Mouse (Mus musculus) T-helper 17 cell (primary cell): Measurements from ENCODE around the gene Xrcc6.

ENCODE experiments used
- in situ Hi-C, 2 experiments: fragments of 300-600 bp; cut with MboI, MseI; formaldehyde crosslinking; loops; 1 replicate in 1 of 2; 2 replicates in 1 of 2; pipeline ENCODE4 v1.15.1; 2025; ENCODE audit warnings: high pct_unique_total_duplicates in 2 of 2

The Xrcc6 gene

GRCm38 (mm10) chr15:81987646-81988045, at the start of gene Xrcc6:
Gene Xrcc6, plus strand, starts transcription at chr15:81987835.
- in situ Hi-C loops, result no loop called here

GRCm38 (mm10) chr15:81938246-81938645, 49.4 kb upstream of the Xrcc6 start:
- in situ Hi-C loops, result no loop called here

GRCm38 (mm10) chr15:81939157-81939715, 48.4 kb upstream of the Xrcc6 start:
- in situ Hi-C loops, result no loop called here

GRCm38 (mm10) chr15:81939774-81940173, 47.9 kb upstream of the Xrcc6 start:
- in situ Hi-C loops, result no loop called here

- in situ Hi-C loops, result no loop called here
These were observed 47.4 kb upstream of the Xrcc6 start for GRCm38 (mm10) chr15:81940219-81940618.

GRCm38 (mm10) chr15:81941010-81941409, 46.6 kb upstream of the Xrcc6 start:
- in situ Hi-C loops, result no loop called here

GRCm38 (mm10) chr15:81943176-81943749, 44.4 kb upstream of the Xrcc6 start:
- in situ Hi-C loops, result no loop called here

GRCm38 (mm10) chr15:81949076-81949475, 38.6 kb upstream of the Xrcc6 start:
- in situ Hi-C loops, result no loop called here

- in situ Hi-C loops, result loop anchor here in 1 of 2 experiments (5.0 kb wide), 1 partner anchor 43 kb away; no protein-coding TSS in a partner anchor
These were observed 38.0 kb upstream of the Xrcc6 start for GRCm38 (mm10) chr15:81949476-81950131.

GRCm38 (mm10) chr15:81950716-81951115, 36.9 kb upstream of the Xrcc6 start:
- in situ Hi-C loops, result loop anchor here in 1 of 2 experiments (5.0 kb wide), 1 partner anchor 42 kb away; no protein-coding TSS in a partner anchor

GRCm38 (mm10) chr15:81951159-81951558, 36.5 kb upstream of the Xrcc6 start:
- in situ Hi-C loops, result loop anchor here in 1 of 2 experiments (5.0 kb wide), 1 partner anchor 41 kb away; no protein-coding TSS in a partner anchor

GRCm38 (mm10) chr15:81952310-81952709, 35.3 kb upstream of the Xrcc6 start:
- in situ Hi-C loops, result loop anchor here in 1 of 2 experiments (5.0 kb wide), 1 partner anchor 40 kb away; no protein-coding TSS in a partner anchor

- in situ Hi-C loops, result loop anchor here in 1 of 2 experiments (5.0 kb wide), 1 partner anchor 38 kb away; no protein-coding TSS in a partner anchor
These were observed 33.5 kb upstream of the Xrcc6 start for GRCm38 (mm10) chr15:81954151-81954583.

GRCm38 (mm10) chr15:81954716-81955115, 32.9 kb upstream of the Xrcc6 start:
- in situ Hi-C loops, result loop anchor here (5.0 kb wide), 1 partner anchor 38 kb away; no protein-coding TSS in a partner anchor

GRCm38 (mm10) chr15:81955414-81955813, 32.2 kb upstream of the Xrcc6 start:
- in situ Hi-C loops, result loop anchor here in 1 of 2 experiments (5.0 kb wide), 1 partner anchor 37 kb away; no protein-coding TSS in a partner anchor

- in situ Hi-C loops, result loop anchor here in 1 of 2 experiments (5.0 kb wide), 1 partner anchor 36 kb away; no protein-coding TSS in a partner anchor
These were observed 31.2 kb upstream of the Xrcc6 start for GRCm38 (mm10) chr15:81956457-81956856.

- in situ Hi-C loops, result loop anchor here in 1 of 2 experiments (5.0 kb wide), 1 partner anchor 35 kb away; no protein-coding TSS in a partner anchor
These were observed 30.0 kb upstream of the Xrcc6 start for GRCm38 (mm10) chr15:81957598-81957997.

GRCm38 (mm10) chr15:81958906-81959305, 28.7 kb upstream of the Xrcc6 start:
- in situ Hi-C loops, result loop anchor here in 1 of 2 experiments (5.0 kb wide), 1 partner anchor 33 kb away; no protein-coding TSS in a partner anchor

- in situ Hi-C loops, result loop anchor here in 1 of 2 experiments (5.0 kb wide), 1 partner anchor 87 kb away; the partner anchor contains the start of gene Snu13
These were observed 27.2 kb upstream of the Xrcc6 start, which contains the start of gene Pmm1 for GRCm38 (mm10) chr15:81960171-81961077. Gene Pmm1, minus strand, starts transcription at chr15:81960930.

- in situ Hi-C loops, result loop anchor here in 1 of 2 experiments (5.0 kb wide), 1 partner anchor 86 kb away; the partner anchor contains the start of gene Snu13
These were observed 26.6 kb upstream of the Xrcc6 start for GRCm38 (mm10) chr15:81961078-81961451.

GRCm38 (mm10) chr15:81964262-81964661, 23.4 kb upstream of the Xrcc6 start:
- in situ Hi-C loops, result loop anchor here in 1 of 2 experiments (5.0 kb wide), 1 partner anchor 83 kb away; the partner anchor contains the start of gene Snu13
